Mouse (Mus musculus): ENCODE data around the gene Slc30a7. TPM values are rescaled to one million over a fixed set of nuclear protein-coding genes. Genes with fewer than 3 reads are reported as not detected.

Slc30a7 gene
- total RNA-seq, 1 experiment: 25.1 TPM

DNA sequence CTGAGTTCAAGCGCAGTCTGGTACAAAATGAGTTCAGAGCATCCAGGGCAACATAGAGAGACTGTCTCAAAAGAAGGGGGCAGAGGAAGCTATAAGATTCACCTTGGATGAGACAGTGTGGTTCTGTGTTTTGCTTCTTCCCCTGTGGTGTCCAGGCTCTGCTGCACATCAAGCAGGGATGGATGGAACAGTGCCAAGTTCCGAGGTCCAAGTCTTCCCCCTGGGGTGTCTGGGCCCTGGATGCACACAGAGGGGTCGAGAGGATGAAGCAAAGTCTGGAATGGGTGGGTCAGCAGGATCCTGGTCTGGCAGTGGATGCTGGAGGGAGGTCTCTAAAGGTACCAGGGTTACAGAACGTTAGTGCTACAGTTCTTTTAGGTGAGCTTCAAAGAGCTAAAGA lies 11.4 kb upstream of the Slc30a7 start:
- no peaks in the 10 kb centered on the region for H3K9me3 ChIP-seq (ENCODE audit: control insufficient read depth, insufficient read depth, low read depth, low read length)
- DNase-seq (ENCODE audit: low read depth, low spot score): no peak
- in situ Hi-C loops (cut with MboI; ENCODE audit: low sequenced_read_pairs in 2 of 2, unreplicated experiment in 2 of 2): no loop called here
- H3K4me1 ChIP-seq (ENCODE audit: control insufficient read depth in 2 of 2, insufficient read depth in 2 of 2, low read length in 2 of 2, poor library complexity in 1 of 2): no peaks in the 10 kb centered on the region
- H3K27ac ChIP-seq (ENCODE audit: insufficient read depth, low read depth, low read length, poor library complexity, severe bottlenecking): no peak overlapping the region
- no peaks in the 10 kb centered on the region for H3K36me3 ChIP-seq (ENCODE audit: control insufficient read depth, insufficient read depth, low read length, poor library complexity, severe bottlenecking)
- no peak overlapping the region for H3K4me3 ChIP-seq (ENCODE audit: insufficient read depth in 1 of 2, low read depth in 1 of 2, low read length in 2 of 2, poor library complexity in 1 of 2, severe bottlenecking in 1 of 2)
- H3K9ac ChIP-seq (ENCODE audit: insufficient read depth, low read depth, low read length, poor library complexity, severe bottlenecking): no peak overlapping the region
- TF ChIP-seq MAFK (IDR thresholded peaks at IDR 0.05; ENCODE audit: insufficient read depth, low read depth, low read length): no peak
- no peak for TF ChIP-seq ZNF384 (IDR thresholded peaks at IDR 0.05; ENCODE audit: low read depth, low read length)
- no peak for TF ChIP-seq CHD2 (IDR thresholded peaks at IDR 0.05; ENCODE audit: low read depth, low read length)
- no peak for TF ChIP-seq HCFC1 (IDR thresholded peaks at IDR 0.05; ENCODE audit: borderline replicate concordance, insufficient read depth, low read length)
- no peak for TF ChIP-seq ZC3H11A (IDR thresholded peaks at IDR 0.05; ENCODE audit: borderline replicate concordance, low read depth, low read length)

DNA sequence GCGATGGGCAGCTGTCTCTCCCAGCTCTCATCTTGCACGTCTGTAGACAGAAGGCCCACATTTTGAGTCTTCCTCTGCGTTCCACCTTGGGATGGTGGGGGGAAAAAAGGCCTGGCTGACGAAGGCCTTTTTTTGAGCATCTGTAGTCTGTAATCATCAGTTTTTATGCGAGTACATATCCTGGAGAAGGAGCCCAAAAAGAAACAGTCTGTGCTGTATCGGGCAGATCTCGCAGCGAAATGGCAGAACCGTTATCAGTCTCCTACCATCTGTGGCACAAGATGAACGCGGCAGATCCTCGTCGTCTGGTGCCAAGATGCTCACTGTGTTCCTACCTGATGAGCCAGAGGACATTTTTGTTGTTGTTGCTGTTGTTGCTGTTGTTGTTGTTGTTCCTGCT lies 8.9 kb upstream of the Slc30a7 start:
- no peak for DNase-seq (ENCODE audit: low read depth, low spot score)
- Histone ChIP-seq H3K9me3 (ENCODE audit: control insufficient read depth, insufficient read depth, low read depth, low read length) (no peaks in the 10 kb centered on the region), H3K4me3 (ENCODE audit: insufficient read depth in 1 of 2, low read depth in 1 of 2, low read length in 2 of 2, poor library complexity in 1 of 2, severe bottlenecking in 1 of 2) (no peak overlapping the region), H3K27ac (ENCODE audit: insufficient read depth, low read depth, low read length, poor library complexity, severe bottlenecking) (no peak overlapping the region), H3K4me1 (ENCODE audit: control insufficient read depth in 2 of 2, insufficient read depth in 2 of 2, low read length in 2 of 2, poor library complexity in 1 of 2) (no peaks in the 10 kb centered on the region), H3K9ac (ENCODE audit: insufficient read depth, low read depth, low read length, poor library complexity, severe bottlenecking) (no peak overlapping the region), H3K36me3 (ENCODE audit: control insufficient read depth, insufficient read depth, low read length, poor library complexity, severe bottlenecking) (no peaks in the 10 kb centered on the region)
- in situ Hi-C loops (cut with MboI; ENCODE audit: low sequenced_read_pairs in 2 of 2, unreplicated experiment in 2 of 2): no loop called here
- no peak for TF ChIP-seq MAFK (IDR thresholded peaks at IDR 0.05; ENCODE audit: insufficient read depth, low read depth, low read length)
- no peak for TF ChIP-seq ZNF384 (IDR thresholded peaks at IDR 0.05; ENCODE audit: low read depth, low read length)
- no peak for TF ChIP-seq HCFC1 (IDR thresholded peaks at IDR 0.05; ENCODE audit: borderline replicate concordance, insufficient read depth, low read length)
- TF ChIP-seq ZC3H11A (IDR thresholded peaks at IDR 0.05; ENCODE audit: borderline replicate concordance, low read depth, low read length): no peak
- no peak for TF ChIP-seq CHD2 (IDR thresholded peaks at IDR 0.05; ENCODE audit: low read depth, low read length)

DNA sequence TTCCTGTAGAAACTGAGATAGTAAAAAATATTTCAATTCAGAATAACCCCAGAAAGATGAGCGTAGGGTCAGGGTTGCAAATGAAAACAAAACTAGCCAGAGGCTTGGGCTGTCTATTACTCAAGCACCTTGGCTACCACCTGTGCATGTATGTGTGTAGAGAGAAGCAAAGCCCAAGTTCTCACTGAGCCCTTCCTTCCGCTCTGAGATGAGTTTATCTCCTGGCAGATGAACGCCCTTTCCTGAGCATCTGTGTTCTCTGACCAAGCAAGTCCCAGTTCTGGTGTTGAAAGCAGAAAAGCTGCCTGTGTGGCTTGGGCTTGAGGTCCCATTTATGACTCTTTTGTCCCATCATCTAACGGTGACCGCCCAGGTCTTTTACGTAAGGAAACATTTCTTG lies 7.7 kb upstream of the Slc30a7 start:
- in situ Hi-C loops (cut with MboI; ENCODE audit: low sequenced_read_pairs in 2 of 2, unreplicated experiment in 2 of 2): no loop called here
- Histone ChIP-seq H3K4me1 (ENCODE audit: control insufficient read depth in 2 of 2, insufficient read depth in 2 of 2, low read length in 2 of 2, poor library complexity in 1 of 2) (no peaks in the 10 kb centered on the region), H3K36me3 (ENCODE audit: control insufficient read depth, insufficient read depth, low read length, poor library complexity, severe bottlenecking) (no peaks in the 10 kb centered on the region), H3K27ac (ENCODE audit: insufficient read depth, low read depth, low read length, poor library complexity, severe bottlenecking) (no peak overlapping the region), H3K9ac (ENCODE audit: insufficient read depth, low read depth, low read length, poor library complexity, severe bottlenecking) (no peak overlapping the region), H3K4me3 (ENCODE audit: insufficient read depth in 1 of 2, low read depth in 1 of 2, low read length in 2 of 2, poor library complexity in 1 of 2, severe bottlenecking in 1 of 2) (no peak overlapping the region), H3K9me3 (ENCODE audit: control insufficient read depth, insufficient read depth, low read depth, low read length) (no peaks in the 10 kb centered on the region)
- TF ChIP-seq HCFC1 (IDR thresholded peaks at IDR 0.05; ENCODE audit: borderline replicate concordance, insufficient read depth, low read length) (no peak), ZC3H11A (IDR thresholded peaks at IDR 0.05; ENCODE audit: borderline replicate concordance, low read depth, low read length) (no peak), CHD2 (IDR thresholded peaks at IDR 0.05; ENCODE audit: low read depth, low read length) (no peak), ZNF384 (IDR thresholded peaks at IDR 0.05; ENCODE audit: low read depth, low read length) (no peak), MAFK (IDR thresholded peaks at IDR 0.05; ENCODE audit: insufficient read depth, low read depth, low read length) (no peak)
- no peak for DNase-seq (ENCODE audit: low read depth, low spot score)

DNA sequence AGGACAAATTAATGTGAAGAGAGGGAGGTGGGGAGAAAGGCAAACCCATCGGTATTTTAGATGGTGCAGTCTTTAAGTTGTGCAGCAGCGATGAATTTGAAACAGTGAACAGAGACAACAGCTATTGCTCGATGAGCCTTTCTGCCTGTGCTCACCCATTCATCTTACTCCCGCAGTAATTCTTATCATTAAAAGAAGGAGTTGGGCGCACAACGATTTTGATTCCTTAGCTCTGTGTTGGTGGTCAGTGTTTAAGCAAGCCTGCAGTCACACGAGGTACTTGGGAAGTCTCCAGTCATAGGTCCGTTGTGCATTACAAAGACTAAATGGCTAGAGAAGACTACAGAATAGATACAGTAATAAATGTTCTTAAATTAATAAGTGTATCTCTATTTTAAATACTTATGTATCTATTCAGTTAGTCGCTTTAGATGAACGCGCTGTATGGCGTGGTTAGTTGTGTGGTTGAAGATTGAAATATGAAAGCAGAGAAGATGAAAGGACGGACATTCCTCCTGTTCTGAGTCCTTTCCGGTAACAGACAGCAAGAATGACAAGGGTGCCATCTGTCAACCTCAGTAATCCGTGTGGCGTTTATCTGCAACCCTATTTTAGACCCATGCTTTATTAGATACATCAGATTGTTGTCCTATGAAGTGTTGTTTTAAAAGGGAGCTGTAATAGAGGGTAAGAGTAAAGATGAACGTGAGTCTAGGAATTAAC lies 2.6 kb upstream of the Slc30a7 start:
- DNase-seq (ENCODE audit: low read depth, low spot score): no peak
- no peak for TF ChIP-seq HCFC1 (IDR thresholded peaks at IDR 0.05; ENCODE audit: borderline replicate concordance, insufficient read depth, low read length)
- no peak for TF ChIP-seq ZC3H11A (IDR thresholded peaks at IDR 0.05; ENCODE audit: borderline replicate concordance, low read depth, low read length)
- no peak for TF ChIP-seq CHD2 (IDR thresholded peaks at IDR 0.05; ENCODE audit: low read depth, low read length)
- no peak for TF ChIP-seq ZNF384 (IDR thresholded peaks at IDR 0.05; ENCODE audit: low read depth, low read length)
- no peak for TF ChIP-seq MAFK (IDR thresholded peaks at IDR 0.05; ENCODE audit: insufficient read depth, low read depth, low read length)
- Histone ChIP-seq H3K9me3 (ENCODE audit: control insufficient read depth, insufficient read depth, low read depth, low read length) (no peaks in the 10 kb centered on the region), H3K27ac (ENCODE audit: insufficient read depth, low read depth, low read length, poor library complexity, severe bottlenecking) (no peak overlapping the region), H3K9ac (ENCODE audit: insufficient read depth, low read depth, low read length, poor library complexity, severe bottlenecking) (no peak overlapping the region), H3K4me3 (ENCODE audit: insufficient read depth in 1 of 2, low read depth in 1 of 2, low read length in 2 of 2, poor library complexity in 1 of 2, severe bottlenecking in 1 of 2) (no peak overlapping the region), H3K4me1 (ENCODE audit: control insufficient read depth in 2 of 2, insufficient read depth in 2 of 2, low read length in 2 of 2, poor library complexity in 1 of 2) (peaks cover 0 to 5% of the 10 kb centered on the region in 2 experiments; a peak in 1 of 4 replicates), H3K36me3 (ENCODE audit: control insufficient read depth, insufficient read depth, low read length, poor library complexity, severe bottlenecking) (no peaks in the 10 kb centered on the region)
- in situ Hi-C loops (cut with MboI; ENCODE audit: low sequenced_read_pairs in 2 of 2, unreplicated experiment in 2 of 2): no loop called here

Measured in ES-E14 (cell line).